Mouse (Mus musculus): ENCODE results near the gene Pou4f1.
"Not testable (repeated sequence)": the region's sequence is repeated elsewhere in the genome, so short reads cannot be mapped to it uniquely, and the experiment has no call there.

The Pou4f1 gene

GRCm38 (mm10) chr14:104467966-104468622 lies at the start of gene Pou4f1:
Gene Pou4f1, minus strand, starts transcription at chr14:104467999.
- no peak for DNase-seq

- no peak for DNase-seq
Measured at GRCm38 (mm10) chr14:104511664-104512063, 43.9 kb upstream of the Pou4f1 start.

GRCm38 (mm10) chr14:104502761-104503160 lies 35.0 kb upstream of the Pou4f1 start:
- DNase-seq, result not testable (repeated sequence)

- DNase-seq, result no peak
Measured at GRCm38 (mm10) chr14:104479751-104480150, 12.0 kb upstream of the Pou4f1 start.

GRCm38 (mm10) chr14:104478593-104478992 lies 10.8 kb upstream of the Pou4f1 start:
- DNase-seq, result no peak

GRCm38 (mm10) chr14:104477616-104478015 lies 9.8 kb upstream of the Pou4f1 start:
- no peak for DNase-seq

- no peak for DNase-seq
Measured at GRCm38 (mm10) chr14:104475438-104475837, 7.6 kb upstream of the Pou4f1 start.

- no peak for DNase-seq
Measured at GRCm38 (mm10) chr14:104468623-104468970, 798 bp upstream of the Pou4f1 start.

GRCm38 (mm10) chr14:104467133-104467965 lies 450 bp downstream of the Pou4f1 start:
- DNase-seq, result no peak

- DNase-seq, result no peak
Measured at GRCm38 (mm10) chr14:104466557-104466956, 1.2 kb downstream of the Pou4f1 start.

- no peak for DNase-seq
Measured at GRCm38 (mm10) chr14:104465483-104466235, 2.1 kb downstream of the Pou4f1 start.

- DNase-seq, result no peak
Measured at GRCm38 (mm10) chr14:104464841-104465240, 3.0 kb downstream of the Pou4f1 start.

- no peak for DNase-seq
Measured at GRCm38 (mm10) chr14:104463631-104464250, 4.1 kb downstream of the Pou4f1 start.

GRCm38 (mm10) chr14:104461286-104462240 lies 6.2 kb downstream of the Pou4f1 start:
- no peak for DNase-seq

GRCm38 (mm10) chr14:104460325-104461285 lies 7.2 kb downstream of the Pou4f1 start:
- no peak for DNase-seq

GRCm38 (mm10) chr14:104459513-104460111 lies 8.2 kb downstream of the Pou4f1 start:
- no peak for DNase-seq

GRCm38 (mm10) chr14:104458728-104459512 lies 8.9 kb downstream of the Pou4f1 start:
- no peak for DNase-seq

- DNase-seq, result no peak
Measured at GRCm38 (mm10) chr14:104457966-104458710, 9.7 kb downstream of the Pou4f1 start.

GRCm38 (mm10) chr14:104456976-104457375 lies 10.8 kb downstream of the Pou4f1 start:
- no peak for DNase-seq

All from cerebellum, adult 18-20 months (tissue).